Mouse (Mus musculus) adrenal gland, adult (tissue): Measurements from ENCODE around the gene Gzma.

Source experiments
- DNase-seq, 2 experiments: peaks; one replicate each; pipeline ENCODE4 v3.0.0; 2022 to 2023; ENCODE audit warnings: low spot score in 1 of 2; ENCODE audit not compliant: inconsistent age in 2 of 2

Gene Gzma

DNA sequence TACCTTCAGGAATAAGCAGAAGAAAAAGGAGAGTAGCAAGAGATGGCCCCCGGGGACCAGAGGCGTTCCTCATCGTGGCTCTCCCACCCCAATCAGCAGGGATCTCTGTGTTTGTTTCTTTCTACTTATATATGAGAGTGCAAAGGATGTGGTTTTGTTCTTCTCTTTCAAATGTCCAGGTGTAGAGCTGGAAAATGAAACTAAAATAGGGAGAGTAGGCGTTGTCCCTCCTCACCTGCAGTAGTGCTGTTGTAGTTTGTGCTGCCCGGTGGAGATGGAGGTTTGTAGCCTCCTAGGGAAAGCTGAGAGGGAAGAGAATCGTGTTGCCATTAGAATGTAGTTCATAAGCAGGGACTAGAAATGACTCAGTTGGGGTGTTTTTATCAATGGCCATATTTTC, at the start of gene Gzma:
Gene Gzma, minus strand, starts transcription at position 103 of the 400 bp plus-strand sequence.
- DNase-seq: no peak

DNA sequence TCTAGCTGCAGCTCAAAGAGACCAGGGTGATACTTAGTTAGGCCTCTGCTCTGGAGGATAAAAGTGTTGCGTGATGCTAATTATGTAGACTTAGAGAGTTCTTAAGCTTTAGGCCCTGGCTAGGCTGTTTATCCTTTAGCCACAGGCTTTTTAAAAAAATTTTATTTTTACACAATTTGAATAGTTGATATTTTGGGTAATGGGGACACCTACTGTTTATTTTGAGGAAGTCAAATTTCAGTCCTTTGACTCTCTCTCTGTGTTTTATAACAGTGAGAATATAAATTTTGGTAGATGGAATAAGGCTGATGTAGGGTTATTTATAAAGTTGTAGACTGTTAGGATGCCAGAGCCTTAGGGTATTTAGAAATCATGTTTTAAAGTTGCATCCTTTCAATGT, 38.8 kb upstream of the Gzma start:
- DNase-seq: no peak

GRCm38 (mm10) chr13:113129974-113130373, 29.2 kb upstream of the Gzma start:
- DNase-seq: no peak

DNA sequence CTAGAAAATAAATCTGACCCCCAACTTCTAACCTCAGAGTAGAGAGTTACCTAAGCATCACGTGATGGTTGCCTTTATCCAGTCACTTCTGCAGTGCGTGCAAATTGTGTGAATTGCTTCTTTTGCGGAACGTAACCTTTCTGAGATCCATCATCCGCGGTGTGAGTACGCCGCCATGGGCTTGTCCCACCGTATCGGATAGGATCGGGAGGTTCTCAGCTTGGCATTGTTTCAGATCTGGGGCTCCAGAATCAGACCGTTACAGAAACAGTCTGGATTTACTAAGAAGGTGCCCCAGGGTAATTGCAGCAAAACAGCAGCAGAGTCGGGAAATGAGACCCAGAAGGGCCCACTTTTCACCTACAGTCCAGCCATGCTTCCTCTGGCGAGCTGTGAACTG, 20.5 kb upstream of the Gzma start:
- DNase-seq: no peak

DNA sequence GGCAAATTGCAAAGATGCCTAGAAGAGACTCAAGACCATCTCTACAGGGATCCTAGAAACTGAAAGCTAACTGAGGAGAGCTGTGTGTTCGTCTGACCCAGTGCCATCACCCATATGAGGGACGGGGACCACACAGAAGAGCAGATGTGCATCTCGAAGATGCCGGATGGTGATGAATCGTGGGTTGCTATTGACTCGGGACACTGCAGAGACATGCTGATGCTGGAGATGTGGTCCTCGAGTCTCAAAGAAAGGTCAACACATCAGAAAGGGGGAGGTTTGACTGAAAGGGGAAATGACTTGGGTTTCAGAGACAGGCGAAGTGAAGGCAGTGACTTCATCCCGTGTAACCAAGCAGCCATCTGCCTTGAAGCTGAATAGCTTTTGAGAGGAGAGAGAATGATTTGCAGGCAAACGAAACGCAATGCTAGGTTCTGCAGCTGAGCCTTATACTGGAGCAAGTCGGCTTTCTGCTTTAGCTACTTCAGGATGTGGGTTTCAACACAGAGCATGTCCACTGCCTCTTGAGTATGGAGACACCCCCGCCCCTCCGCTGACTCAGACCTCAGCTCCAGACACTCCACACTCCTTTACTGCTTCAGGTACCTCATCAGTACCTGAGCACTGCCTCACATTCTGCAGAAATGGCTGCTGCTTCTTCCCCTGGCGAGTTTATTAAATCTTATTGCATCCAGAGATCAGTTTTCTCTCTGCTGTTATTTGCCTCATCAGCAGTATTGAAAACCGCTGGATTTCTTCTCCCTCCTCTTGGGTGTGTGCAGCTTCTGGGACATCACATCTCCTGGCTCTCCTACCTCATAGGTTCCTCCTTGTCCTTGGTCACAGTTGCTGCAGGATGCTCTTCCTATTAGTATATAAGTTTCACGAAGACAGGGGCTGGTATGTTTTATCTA, 19.8 kb upstream of the Gzma start:
- no peak for DNase-seq

DNA sequence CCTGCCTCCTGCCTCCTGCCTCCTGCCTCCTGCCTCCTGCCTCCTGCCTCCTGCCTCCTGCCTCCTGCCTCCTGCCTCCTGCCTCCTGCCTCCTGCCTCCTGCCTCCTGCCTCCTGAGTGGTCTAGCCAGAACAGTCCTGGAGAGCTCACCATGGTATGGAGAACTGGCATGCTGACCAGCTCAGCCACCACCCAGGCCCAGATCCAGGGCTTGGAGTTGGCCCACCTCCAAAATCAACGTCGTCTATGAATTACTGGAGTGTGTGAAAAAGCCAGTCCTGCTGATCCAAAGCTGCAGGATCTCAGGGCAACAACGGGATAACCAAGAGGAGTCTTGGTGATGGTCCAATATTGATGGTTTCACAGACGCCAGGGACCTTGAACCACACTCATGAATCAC, 18.2 kb upstream of the Gzma start:
- DNase-seq: peak; percentile 8 to 33

DNA sequence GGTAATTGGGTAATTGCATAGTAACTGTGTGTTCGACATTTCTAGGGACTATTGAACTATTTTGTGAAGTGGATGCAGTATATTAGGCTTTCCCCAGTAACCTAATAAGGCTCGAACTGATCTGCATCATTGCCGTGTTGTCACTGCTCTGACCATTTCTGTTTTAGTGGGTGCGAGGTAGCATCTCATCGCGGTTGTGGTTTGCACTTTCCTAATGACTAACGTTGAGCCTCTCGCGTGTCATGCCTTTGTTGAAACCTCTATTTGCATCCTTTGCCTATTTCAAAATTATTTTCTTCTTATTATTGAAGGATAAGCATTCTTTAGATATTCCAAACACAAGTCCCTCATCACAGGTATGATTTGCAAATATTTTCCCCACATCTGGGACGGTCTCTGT, 4.0 kb upstream of the Gzma start:
- no peak for DNase-seq

DNA sequence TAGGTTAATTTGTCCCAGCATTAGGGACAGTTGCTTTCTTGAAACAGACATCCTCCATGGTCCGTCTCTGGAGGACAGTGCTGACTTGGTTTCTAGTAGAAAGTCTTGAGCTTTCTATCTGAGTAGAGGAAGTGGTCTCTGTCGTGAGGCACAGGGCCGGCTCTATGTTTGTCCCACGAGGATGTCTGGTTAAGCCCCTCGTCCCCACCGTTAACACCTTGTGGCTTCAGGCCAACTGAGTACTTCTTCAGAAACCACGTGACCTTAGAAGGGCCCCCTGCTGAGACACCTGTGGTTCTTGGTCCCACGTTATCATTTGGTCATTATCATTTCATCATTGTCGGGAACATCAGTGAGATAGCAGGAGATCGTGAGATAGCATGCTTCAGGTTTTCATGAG, 1.0 kb upstream of the Gzma start:
- no peak for DNase-seq

- no peak for DNase-seq
These were observed 2.4 kb downstream of the Gzma start for GRCm38 (mm10) chr13:113098406-113098805.

GRCm38 (mm10) chr13:113097011-113097410, 3.8 kb downstream of the Gzma start:
- no peak for DNase-seq

DNA sequence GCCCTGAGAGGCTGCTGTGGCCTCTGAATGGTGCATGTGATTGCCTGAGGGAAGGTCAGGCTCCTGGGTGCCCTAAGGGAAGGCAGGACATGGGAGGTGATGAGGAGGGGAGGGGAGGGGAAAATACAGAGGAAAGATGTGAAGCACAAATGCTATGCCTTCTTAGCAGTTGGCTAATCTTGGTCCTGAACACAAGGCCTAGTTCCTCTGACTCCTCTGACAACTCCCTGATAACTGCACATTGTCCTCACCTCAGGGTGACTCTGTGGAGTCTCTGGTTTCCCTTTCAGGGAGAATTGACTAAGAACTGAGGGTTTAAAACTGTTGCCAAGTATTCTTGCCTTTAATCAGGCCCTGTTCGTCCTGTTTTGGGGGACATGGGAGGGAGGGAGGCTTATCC, 6.2 kb downstream of the Gzma start:
- no peak for DNase-seq

DNA sequence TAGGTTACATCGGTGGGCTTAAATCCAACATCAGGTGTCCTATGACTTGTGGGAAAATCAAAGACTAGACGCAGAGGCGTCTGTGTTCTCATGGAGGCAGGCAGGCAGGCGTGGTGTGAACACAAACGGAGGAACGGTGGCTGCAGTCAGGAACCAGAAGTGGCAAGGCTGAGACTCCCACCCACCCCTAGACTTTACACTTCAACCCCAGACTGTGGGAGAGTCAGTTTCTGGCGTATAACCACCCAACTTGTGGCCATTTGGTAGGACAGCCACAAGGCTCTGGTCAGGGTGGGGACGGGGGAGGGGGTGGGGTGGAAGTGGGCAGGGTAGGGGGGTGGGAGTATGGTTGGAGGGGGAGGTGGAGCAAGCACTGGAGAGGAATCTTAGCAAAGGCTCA, 10.3 kb downstream of the Gzma start:
- no peak for DNase-seq

DNA sequence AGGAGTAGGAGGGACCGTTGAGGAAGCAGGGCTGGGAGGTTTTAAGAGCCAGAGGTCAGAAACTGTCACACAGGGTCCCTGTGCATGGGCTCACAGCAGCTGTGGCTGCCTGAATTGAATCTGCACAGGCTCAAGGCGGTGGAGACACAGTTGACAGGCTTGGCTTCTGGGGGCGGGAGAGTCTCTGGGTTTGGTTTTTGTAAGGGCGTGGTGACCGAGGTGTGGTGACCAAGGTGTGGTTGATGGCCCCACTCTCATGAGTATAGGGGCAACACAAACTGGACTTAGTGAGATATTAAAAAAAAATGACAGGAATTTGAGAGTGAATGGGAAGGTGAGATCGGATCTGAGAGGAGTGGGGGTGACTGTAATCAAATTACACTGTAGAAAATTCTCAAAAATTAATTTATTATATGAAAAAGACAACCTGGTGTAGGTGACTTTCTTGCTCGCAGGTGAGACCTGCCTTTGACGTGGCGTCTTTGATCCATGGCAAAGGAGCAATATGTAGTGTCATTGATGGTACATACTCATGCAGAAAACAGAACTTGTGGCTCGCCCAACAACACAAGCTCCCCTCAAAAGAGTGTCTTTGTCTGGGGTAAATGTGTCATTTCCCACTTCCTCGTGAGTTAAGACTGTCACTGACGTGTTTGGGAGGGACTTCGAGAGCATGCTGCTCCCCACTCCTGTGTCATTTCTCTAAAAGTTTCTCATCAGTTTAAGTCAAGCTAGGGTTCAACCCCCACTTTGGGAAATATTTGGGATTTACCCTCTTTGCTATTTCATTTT, 13.4 kb downstream of the Gzma start:
- no peak for DNase-seq

DNA sequence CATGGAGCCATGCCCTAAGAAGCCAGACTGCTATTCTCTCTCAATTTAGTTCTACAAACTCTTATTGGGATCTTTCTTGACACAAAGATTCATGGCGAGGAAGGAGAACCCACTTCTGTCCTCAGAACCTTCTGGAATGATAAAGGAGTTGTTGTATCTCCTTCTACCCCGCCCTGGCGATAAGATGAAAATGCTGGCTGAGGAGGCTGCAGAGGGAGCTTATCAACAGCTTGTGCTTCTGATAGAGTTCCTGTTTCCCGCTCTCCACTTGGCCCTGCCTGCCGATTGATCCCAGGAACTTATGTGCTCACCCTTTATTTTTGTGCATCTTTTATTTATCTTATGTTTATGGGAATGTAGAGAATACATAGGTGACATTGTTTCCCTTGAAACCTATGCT, 16.0 kb downstream of the Gzma start:
- no peak for DNase-seq

- DNase-seq: no peak
These were observed 18.7 kb downstream of the Gzma start for GRCm38 (mm10) chr13:113082101-113082500.

- no peak for DNase-seq
These were observed 21.8 kb downstream of the Gzma start for GRCm38 (mm10) chr13:113079021-113079420.

- DNase-seq: no peak
These were observed 36.2 kb downstream of the Gzma start for GRCm38 (mm10) chr13:113064542-113064941.

DNA sequence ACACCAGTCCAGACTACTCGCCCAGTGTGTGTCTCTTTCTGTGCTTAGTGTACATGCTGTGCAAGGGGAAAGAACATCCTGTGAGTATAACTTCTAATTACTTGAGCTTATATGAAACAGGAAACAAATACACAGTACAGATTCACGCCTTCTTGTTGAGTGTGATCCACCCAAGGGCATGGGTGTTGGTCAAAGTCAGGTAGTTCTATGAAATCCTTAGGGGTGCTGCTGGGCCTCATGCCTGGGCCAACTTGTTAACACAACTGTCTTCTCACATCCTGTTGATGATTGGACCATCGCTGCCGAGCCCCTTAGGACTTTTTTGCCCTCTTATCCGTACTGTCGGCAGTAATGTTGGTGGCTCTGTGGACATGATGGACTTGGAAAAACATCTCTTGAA, 39.0 kb downstream of the Gzma start:
- no peak for DNase-seq

DNA sequence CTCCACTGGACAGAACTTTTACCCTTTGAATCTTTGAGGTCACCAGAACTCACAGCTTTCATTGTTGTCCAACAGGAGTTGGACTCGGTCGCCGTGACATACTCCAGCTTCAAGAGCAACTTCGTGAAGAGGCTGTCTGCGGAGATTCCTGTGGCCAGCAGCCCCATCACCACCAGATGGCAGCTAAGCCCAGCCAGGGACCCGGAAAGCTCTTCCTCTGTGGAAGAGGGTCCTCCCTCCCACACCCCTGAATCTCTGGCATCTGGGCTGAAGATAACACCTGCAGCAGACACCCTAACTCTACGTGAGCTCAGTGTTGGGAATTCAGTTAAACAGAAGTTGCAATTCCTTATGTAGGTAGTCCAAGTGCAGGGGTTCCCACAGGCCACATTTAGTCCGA, 45.0 kb downstream of the Gzma start:
- no peak for DNase-seq

- no peak for DNase-seq
These were observed 46.6 kb downstream of the Gzma start for GRCm38 (mm10) chr13:113054230-113054629.

- no peak for DNase-seq
These were observed 53.1 kb downstream of the Gzma start for GRCm38 (mm10) chr13:113047647-113048046.

GRCm38 (mm10) chr13:113047018-113047417, 53.8 kb downstream of the Gzma start:
- no peak for DNase-seq
